Mouse (Mus musculus): Measurements from ENCODE around the gene LTO1. TPM values are rescaled to one million over a fixed set of nuclear protein-coding genes. Genes with fewer than 3 reads are reported as not detected.

The LTO1 gene
- polyA plus RNA-seq, 2 experiments: 22.0 to 46.5 TPM

- Histone ChIP-seq H3K4me3 (replicated peaks; ENCODE audit: low read length) (no peak overlapping the region), H3K4me1 (ENCODE audit: control insufficient read depth, insufficient read depth, low read length) (no peaks in the 10 kb centered on the region), H3K9me3 (ENCODE audit: control insufficient read depth, low read length) (no peaks in the 10 kb centered on the region), H3K36me3 (ENCODE audit: control insufficient read depth, insufficient read depth, low read length) (peaks cover 37% of the 10 kb centered on the region), H3K27me3 (ENCODE audit: control insufficient read depth, insufficient read depth, low read length) (no peaks in the 10 kb centered on the region), H3K9ac (ENCODE audit: low read depth, low read length, severe bottlenecking) (no peak overlapping the region), H3K4me2 (replicated peaks; ENCODE audit: low read depth, low read length, severe bottlenecking) (no peak overlapping the region), H3K27ac (replicated peaks; ENCODE audit: low read depth, low read length) (no peak overlapping the region)
- DNase-seq (ENCODE audit: low spot score) (no peak), ATAC-seq (ENCODE audit: low FRiP score, low read depth) (no peak)
- WGBS: 81% methylated on average over 2 of the region's 2 CpGs
- TF ChIP-seq POLR2A (IDR thresholded peaks at IDR 0.05; ENCODE audit: borderline replicate concordance, extremely low read depth, insufficient read depth, insufficient read length): no peak
Observed at GRCm38 (mm10) chr7:144927591-144927990, 12.7 kb downstream of the LTO1 start.

- Histone ChIP-seq H3K27ac (replicated peaks; ENCODE audit: low read depth, low read length) (no peak overlapping the region), H3K9me3 (ENCODE audit: control insufficient read depth, low read length) (no peaks in the 10 kb centered on the region), H3K4me2 (replicated peaks; ENCODE audit: low read depth, low read length, severe bottlenecking) (no peak overlapping the region), H3K4me1 (ENCODE audit: control insufficient read depth, insufficient read depth, low read length) (no peaks in the 10 kb centered on the region), H3K9ac (ENCODE audit: low read depth, low read length, severe bottlenecking) (no peak overlapping the region), H3K36me3 (ENCODE audit: control insufficient read depth, insufficient read depth, low read length) (peaks cover 44% of the 10 kb centered on the region), H3K27me3 (ENCODE audit: control insufficient read depth, insufficient read depth, low read length) (no peaks in the 10 kb centered on the region), H3K4me3 (replicated peaks; ENCODE audit: low read length) (no peak overlapping the region)
- ATAC-seq (ENCODE audit: low FRiP score, low read depth): no peak
- no peak for TF ChIP-seq POLR2A (IDR thresholded peaks at IDR 0.05; ENCODE audit: borderline replicate concordance, extremely low read depth, insufficient read depth, insufficient read length)
- 70% methylated on average over 4 of the region's 4 CpGs for WGBS
- no peak for DNase-seq (ENCODE audit: low spot score)
Observed at GRCm38 (mm10) chr7:144928009-144928888, 13.3 kb downstream of the LTO1 start.

GRCm38 (mm10) chr7:144928889-144929210 lies 13.9 kb downstream of the LTO1 start:
- Histone ChIP-seq H3K4me2 (replicated peaks; ENCODE audit: low read depth, low read length, severe bottlenecking) (no peak overlapping the region), H3K27me3 (ENCODE audit: control insufficient read depth, insufficient read depth, low read length) (no peaks in the 10 kb centered on the region), H3K9ac (ENCODE audit: low read depth, low read length, severe bottlenecking) (no peak overlapping the region), H3K36me3 (ENCODE audit: control insufficient read depth, insufficient read depth, low read length) (peaks cover 50% of the 10 kb centered on the region), H3K4me3 (replicated peaks; ENCODE audit: low read length) (no peak overlapping the region), H3K9me3 (ENCODE audit: control insufficient read depth, low read length) (no peaks in the 10 kb centered on the region), H3K27ac (replicated peaks; ENCODE audit: low read depth, low read length) (no peak overlapping the region), H3K4me1 (ENCODE audit: control insufficient read depth, insufficient read depth, low read length) (no peaks in the 10 kb centered on the region)
- ATAC-seq (ENCODE audit: low FRiP score, low read depth) (no peak), DNase-seq (ENCODE audit: low spot score) (no peak)
- TF ChIP-seq POLR2A (IDR thresholded peaks at IDR 0.05; ENCODE audit: borderline replicate concordance, extremely low read depth, insufficient read depth, insufficient read length): no peak
- 80% methylated on average over 6 of the region's 6 CpGs for WGBS

- H3K27me3 ChIP-seq (ENCODE audit: control insufficient read depth, insufficient read depth, low read length): no peaks in the 10 kb centered on the region
- 83% methylated on average over 8 of the region's 8 CpGs for WGBS
- no peak overlapping the region for H3K9ac ChIP-seq (ENCODE audit: low read depth, low read length, severe bottlenecking)
- H3K9me3 ChIP-seq (ENCODE audit: control insufficient read depth, low read length): no peaks in the 10 kb centered on the region
- no peak overlapping the region for H3K4me3 ChIP-seq (replicated peaks; ENCODE audit: low read length)
- H3K4me2 ChIP-seq (replicated peaks; ENCODE audit: low read depth, low read length, severe bottlenecking): no peak overlapping the region
- no peak for DNase-seq (ENCODE audit: low spot score)
- no peaks in the 10 kb centered on the region for H3K4me1 ChIP-seq (ENCODE audit: control insufficient read depth, insufficient read depth, low read length)
- ATAC-seq (ENCODE audit: low FRiP score, low read depth): no peak
- peaks cover 51% of the 10 kb centered on the region for H3K36me3 ChIP-seq (ENCODE audit: control insufficient read depth, insufficient read depth, low read length)
- no peak overlapping the region for H3K27ac ChIP-seq (replicated peaks; ENCODE audit: low read depth, low read length)
- no peak for TF ChIP-seq POLR2A (IDR thresholded peaks at IDR 0.05; ENCODE audit: borderline replicate concordance, extremely low read depth, insufficient read depth, insufficient read length)
Observed at GRCm38 (mm10) chr7:144929506-144929905, 14.6 kb downstream of the LTO1 start.

- no peaks in the 10 kb centered on the region for H3K27me3 ChIP-seq (ENCODE audit: control insufficient read depth, insufficient read depth, low read length)
- no peak overlapping the region for H3K4me3 ChIP-seq (replicated peaks; ENCODE audit: low read length)
- peaks cover 54% of the 10 kb centered on the region for H3K36me3 ChIP-seq (ENCODE audit: control insufficient read depth, insufficient read depth, low read length)
- ATAC-seq (ENCODE audit: low FRiP score, low read depth) (no peak), DNase-seq (ENCODE audit: low spot score) (no peak)
- TF ChIP-seq POLR2A (IDR thresholded peaks at IDR 0.05; ENCODE audit: borderline replicate concordance, extremely low read depth, insufficient read depth, insufficient read length): no peak
- H3K9ac ChIP-seq (ENCODE audit: low read depth, low read length, severe bottlenecking): no peak overlapping the region
- WGBS: 67% methylated on average over 5 of the region's 5 CpGs
- H3K4me1 ChIP-seq (ENCODE audit: control insufficient read depth, insufficient read depth, low read length): no peaks in the 10 kb centered on the region
- H3K4me2 ChIP-seq (replicated peaks; ENCODE audit: low read depth, low read length, severe bottlenecking): no peak overlapping the region
- H3K27ac ChIP-seq (replicated peaks; ENCODE audit: low read depth, low read length): no peak overlapping the region
- H3K9me3 ChIP-seq (ENCODE audit: control insufficient read depth, low read length): no peaks in the 10 kb centered on the region
Observed at GRCm38 (mm10) chr7:144929931-144930330, 15.0 kb downstream of the LTO1 start.
